Comparison of ENCODE assay signal across 8 mouse cellular contexts in the genomic region with DNA sequence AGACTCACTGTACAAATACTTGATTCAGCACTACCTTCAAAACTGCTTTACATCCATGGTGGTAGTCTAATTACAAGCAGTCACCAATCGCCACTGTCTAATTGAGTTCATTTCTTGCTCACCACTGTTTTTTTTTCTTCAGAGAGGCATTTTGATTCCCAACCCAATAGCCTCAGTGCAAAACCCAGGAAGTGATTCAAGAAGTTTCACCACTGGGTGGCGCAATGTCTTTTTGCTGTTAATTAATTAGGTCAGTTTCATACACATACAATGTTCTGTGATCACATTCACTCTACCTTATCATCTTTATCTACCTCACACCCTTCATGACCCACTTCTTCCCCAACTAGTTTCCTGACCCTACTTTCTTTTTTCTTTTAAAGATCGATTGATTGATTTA. TPM values are rescaled to one million over a fixed set of nuclear protein-coding genes. Genes with fewer than 3 reads are reported as not detected.
A peak's percentile ranks its signal among the peaks of the same experiment; 100 is the strongest.
DNase-seq lines count a peak whose midpoint lies in the region; ATAC-seq and TF ChIP-seq lines count a peak whose summit lies in the region.
"Had no signal": no experiment of that assay in that cellular context is flagged by ENCODE, and none has a peak within 500 bp of the region (broad histone marks: within the 10 kb centered on the region; RNA-seq: fewer than 3 reads in every experiment).

No protein-coding gene starts in this region.

- H3K4me2 ChIP-seq in kidney, postnatal 0 days (ENCODE audit: low read length) = no peak overlapping the region

- DNase-seq in kidney, postnatal 0 days (ENCODE audit: low spot score) = peak; percentile 65
- no peak for DNase-seq in kidney, adult 9 months
- peak; percentile 35 for DNase-seq in urinary bladder, postnatal 14 days (ENCODE audit: low spot score)
- DNase-seq in urinary bladder, postnatal 36 days (ENCODE audit: low spot score in 2 of 2) = no peak
- peak; percentile 41 for DNase-seq in c-Kit-positive CD71-positive TER-119-negative erythroid progenitor cells, embryonic 14.5 days (ENCODE audit: low read depth)
- DNase-seq in ovary, postnatal 36 days (ENCODE audit: low spot score) = no peak
- no peak for DNase-seq in spleen, adult 12 weeks (ENCODE audit: low spot score)

- no peaks in the 10 kb centered on the region for H3K9me3 ChIP-seq in kidney, postnatal 0 days (replicated peaks; ENCODE audit: low read length)
- H3K9me3 ChIP-seq: forebrain, embryonic 10.5 days had no signal

- H3K4me3 ChIP-seq in kidney, postnatal 0 days (replicated peaks; ENCODE audit: low read depth, low read length) = no peak overlapping the region
- H3K4me3 ChIP-seq: forebrain, embryonic 10.5 days had no signal

- H3K27ac ChIP-seq in kidney, postnatal 0 days = no peak overlapping the region
- H3K27ac ChIP-seq: forebrain, embryonic 10.5 days had no signal

- 77% methylated on average over 3 of the region's 3 CpGs for WGBS in kidney, postnatal 0 days

- H3K4me1 ChIP-seq in kidney, postnatal 0 days (replicated peaks; ENCODE audit: insufficient read depth, low read length) = 0 out of 2 replicates have a peak, but pooled peaks cover 3% of the 10 kb centered on the region

- ATAC-seq in kidney, postnatal 0 days (replicated peaks; ENCODE audit: low FRiP score, low read depth) = no peak

- H3K27me3 ChIP-seq in kidney, postnatal 0 days (ENCODE audit: insufficient read depth, low read length) = no peaks in the 10 kb centered on the region

- peak; percentile 64 for TF ChIP-seq CTCF in kidney, postnatal 0 days (IDR thresholded peaks at IDR 0.05; ENCODE audit: low read depth)

- no peak overlapping the region for H3K9ac ChIP-seq in kidney, postnatal 0 days (ENCODE audit: low read depth, low read length)

- no peaks in the 10 kb centered on the region for H3K36me3 ChIP-seq in kidney, postnatal 0 days (ENCODE audit: insufficient read depth, low read length)
- H3K36me3 ChIP-seq: forebrain, embryonic 10.5 days had no signal

RNA-seq across cellular contexts. Expression of gene Thg1l, which starts 4.3 kb away (rescaled TPM):
- polyA plus RNA-seq in kidney, postnatal 0 days (2015; fragmentation: Nextera tagmentation; extraction: Ambion mirVana) = 12.1 and 12.4 TPM in 2 replicates

RNA-seq across cellular contexts. Expression of gene Lsm11, which starts 14.9 kb away (rescaled TPM):
- 4.1 and 4.3 TPM in 2 replicates for polyA plus RNA-seq in kidney, postnatal 0 days (2015; fragmentation: Nextera tagmentation; extraction: Ambion mirVana)

RNA-seq across cellular contexts. Expression of gene Sox30, which starts 20.5 kb away (rescaled TPM):
- polyA plus RNA-seq in kidney, postnatal 0 days (2015; fragmentation: Nextera tagmentation; extraction: Ambion mirVana) = 0.18 and 0.26 TPM in 2 replicates
- polyA plus RNA-seq: forebrain, embryonic 10.5 days had no signal

Comparison
In these comparisons a context has a peak if more than half of its experiments do, and no peak if none do; other contexts are left out.
1. DNase-seq: peak in kidney, postnatal 0 days (single experiment), urinary bladder, postnatal 14 days (single experiment) and c-Kit-positive CD71-positive TER-119-negative erythroid progenitor cells, embryonic 14.5 days (single experiment); none in kidney, adult 9 months (single experiment), urinary bladder, postnatal 36 days (0 of 2), ovary, postnatal 36 days (single experiment) and spleen, adult 12 weeks (single experiment).